Mouse (Mus musculus): ENCODE measurements at regions not wholly inside any gene's neighbourhood (a gene's known extent, or its start where the extent isn't known, plus 50 kb on each side); places are given as distances from the start of the nearest gene placed in this dataset.
A peak's percentile ranks its signal among the peaks of the same experiment; 100 is the strongest.

DNA sequence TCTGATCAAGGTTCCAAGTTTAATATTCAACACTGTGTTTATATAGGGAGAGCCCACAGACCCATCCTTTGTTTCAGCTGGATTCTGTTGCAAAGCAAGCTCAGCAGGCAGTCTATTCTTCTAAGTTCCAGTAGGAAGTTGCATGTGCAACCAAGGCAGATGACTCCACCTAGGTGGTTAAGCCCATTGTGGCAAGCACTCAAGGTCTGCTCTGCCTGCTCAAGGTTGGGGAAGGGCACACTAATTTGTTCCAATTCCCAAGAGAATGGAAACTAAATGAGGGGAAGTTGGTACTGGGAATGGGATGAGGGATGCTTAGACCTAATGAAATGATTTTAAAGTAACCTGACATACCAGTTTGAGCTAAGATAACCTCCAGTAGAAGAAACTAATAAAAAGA lies 437.3 kb downstream of the 1810013L24Rik start:
- Histone ChIP-seq H3K36me3 (ENCODE audit: control insufficient read depth, insufficient read depth, low read length) (no peaks in the 10 kb centered on the region), H3K27me3 (replicated peaks; ENCODE audit: control insufficient read depth, insufficient read depth, low read length) (no peaks in the 10 kb centered on the region), H3K27ac (ENCODE audit: insufficient read depth, low read depth, low read length) (no peak overlapping the region), H3K4me1 (ENCODE audit: control insufficient read depth, insufficient read depth, low read length) (no peaks in the 10 kb centered on the region), H3K4me3 (ENCODE audit: insufficient read depth, low read depth, low read length) (no peak overlapping the region)
- no peak for DNase-seq
- TF ChIP-seq POLR2A (IDR thresholded peaks at IDR 0.05; ENCODE audit: low read depth, low read length) (no peak), CTCF (conservative IDR thresholded peaks at IDR 0.05; ENCODE audit: insufficient read depth, insufficient read length, low read depth, low read length) (no peak)

DNA sequence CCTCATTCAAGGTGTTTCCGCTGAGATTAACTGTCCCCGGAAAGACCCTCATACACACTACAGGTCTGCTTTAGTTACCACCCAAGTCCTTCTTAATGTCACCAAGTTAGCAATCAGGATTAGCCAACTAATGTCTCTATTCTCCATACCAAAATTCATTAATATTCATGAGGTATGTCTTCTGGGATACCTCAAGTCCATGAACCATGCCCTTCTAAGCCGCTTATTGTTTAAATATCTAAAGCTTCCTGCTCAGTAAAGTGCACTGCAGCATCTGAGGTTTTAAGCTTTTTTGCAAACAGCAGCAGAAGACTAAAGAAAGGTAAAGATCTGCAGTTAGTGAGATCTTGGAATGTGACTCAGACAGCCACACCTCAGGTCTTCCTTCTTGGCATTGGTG lies 440.2 kb downstream of the 1810013L24Rik start:
- no peak for DNase-seq
- WGBS, result 76% methylated on average over 3 of the region's 3 CpGs
- Histone ChIP-seq H3K4me3 (ENCODE audit: insufficient read depth, low read depth, low read length) (no peak overlapping the region), H3K4me1 (ENCODE audit: control insufficient read depth, insufficient read depth, low read length) (no peaks in the 10 kb centered on the region), H3K27ac (ENCODE audit: insufficient read depth, low read depth, low read length) (no peak overlapping the region), H3K27me3 (replicated peaks; ENCODE audit: control insufficient read depth, insufficient read depth, low read length) (no peaks in the 10 kb centered on the region), H3K36me3 (ENCODE audit: control insufficient read depth, insufficient read depth, low read length) (no peaks in the 10 kb centered on the region)
- TF ChIP-seq POLR2A (IDR thresholded peaks at IDR 0.05; ENCODE audit: low read depth, low read length) (no peak), CTCF (conservative IDR thresholded peaks at IDR 0.05; ENCODE audit: insufficient read depth, insufficient read length, low read depth, low read length) (no peak)

DNA sequence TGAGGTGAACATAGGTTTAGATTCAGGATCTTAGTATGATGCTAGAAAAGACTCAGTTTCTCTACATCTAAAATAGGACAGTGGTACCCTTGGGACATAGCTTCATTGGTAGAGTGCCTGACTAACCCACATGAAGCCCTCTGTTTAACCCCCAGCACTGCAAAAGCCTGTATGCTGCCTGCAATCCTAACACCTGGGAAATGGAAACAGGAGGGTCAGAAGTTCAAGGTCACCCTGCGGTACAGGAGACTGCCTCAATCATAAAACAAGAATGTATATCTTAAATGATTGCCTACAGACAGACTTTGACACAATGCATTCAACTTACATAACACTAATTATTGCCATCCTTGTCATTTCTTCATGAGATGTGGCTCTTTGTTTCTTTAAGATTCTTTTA lies 440.8 kb downstream of the 1810013L24Rik start:
- WGBS, result 55% methylated on average over 1 of the region's 1 CpGs
- Histone ChIP-seq H3K36me3 (ENCODE audit: control insufficient read depth, insufficient read depth, low read length) (no peaks in the 10 kb centered on the region), H3K27me3 (replicated peaks; ENCODE audit: control insufficient read depth, insufficient read depth, low read length) (no peaks in the 10 kb centered on the region), H3K4me1 (ENCODE audit: control insufficient read depth, insufficient read depth, low read length) (no peaks in the 10 kb centered on the region), H3K27ac (ENCODE audit: insufficient read depth, low read depth, low read length) (no peak overlapping the region), H3K4me3 (ENCODE audit: insufficient read depth, low read depth, low read length) (no peak overlapping the region)
- TF ChIP-seq POLR2A (IDR thresholded peaks at IDR 0.05; ENCODE audit: low read depth, low read length), result no peak
- TF ChIP-seq CTCF (conservative IDR thresholded peaks at IDR 0.05; ENCODE audit: insufficient read depth, insufficient read length, low read depth, low read length), result no peak
- no peak for DNase-seq

DNA sequence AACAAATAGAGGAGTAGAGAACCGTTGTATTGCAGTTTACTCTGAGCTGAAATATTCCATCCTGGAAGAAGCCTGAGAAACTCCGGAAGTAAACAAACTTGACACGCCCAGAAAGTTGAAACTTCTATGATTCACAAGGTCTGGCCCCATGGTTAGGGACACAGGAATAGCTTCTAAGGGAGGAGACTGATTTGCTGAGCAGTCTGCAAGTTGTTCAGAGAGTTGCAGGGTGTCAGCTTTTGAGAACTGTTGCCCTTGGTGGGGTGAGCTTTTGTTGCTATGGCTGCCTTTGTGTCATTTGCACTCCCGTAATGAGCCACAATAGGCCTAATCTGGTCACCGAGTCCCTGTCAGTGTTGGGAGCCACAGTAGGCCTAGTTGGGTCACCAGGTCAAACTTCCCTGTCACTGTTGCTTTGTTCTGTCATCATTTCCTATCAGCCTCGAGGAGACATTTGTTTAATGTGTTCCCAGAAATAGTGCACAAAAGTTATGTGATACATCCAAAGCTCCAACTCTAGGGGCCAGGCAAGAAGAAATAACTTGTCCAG lies 443.9 kb downstream of the 1810013L24Rik start:
- H3K27ac ChIP-seq (ENCODE audit: insufficient read depth, low read depth, low read length), result no peak overlapping the region
- WGBS, result 62% methylated on average over 6 of the region's 6 CpGs

DNA sequence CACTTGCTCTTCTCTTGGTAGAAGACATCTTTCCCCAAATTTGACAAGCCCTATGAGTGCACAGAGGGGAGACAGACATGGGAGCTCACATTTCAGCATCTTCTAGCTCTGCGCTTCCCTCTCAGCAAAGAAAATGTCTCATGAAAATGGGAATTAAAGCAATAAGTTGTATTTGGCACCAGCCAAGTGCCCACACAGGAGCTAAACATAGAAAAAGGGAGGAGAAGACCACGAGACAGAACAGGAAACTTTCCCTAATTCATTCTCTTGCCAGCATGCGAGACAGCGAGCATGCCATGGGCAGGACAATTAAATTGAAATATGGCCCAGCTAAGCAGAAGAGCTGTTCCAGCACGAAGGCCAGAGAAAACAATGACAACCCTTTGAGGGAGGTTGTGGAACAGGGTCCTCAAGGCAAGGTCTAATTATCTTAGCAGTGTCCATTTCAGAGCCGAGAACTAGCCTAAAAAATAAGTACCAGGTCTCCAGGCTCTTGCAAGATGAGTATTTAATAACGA lies 444.7 kb downstream of the 1810013L24Rik start:
- Histone ChIP-seq H3K27ac (ENCODE audit: insufficient read depth, low read depth, low read length) (no peak overlapping the region), H3K36me3 (ENCODE audit: control insufficient read depth, insufficient read depth, low read length) (no peaks in the 10 kb centered on the region), H3K4me3 (ENCODE audit: insufficient read depth, low read depth, low read length) (no peak overlapping the region), H3K27me3 (replicated peaks; ENCODE audit: control insufficient read depth, insufficient read depth, low read length) (no peaks in the 10 kb centered on the region), H3K4me1 (ENCODE audit: control insufficient read depth, insufficient read depth, low read length) (no peaks in the 10 kb centered on the region)
- DNase-seq, result peak; percentile 4
- TF ChIP-seq POLR2A (IDR thresholded peaks at IDR 0.05; ENCODE audit: low read depth, low read length) (no peak), CTCF (conservative IDR thresholded peaks at IDR 0.05; ENCODE audit: insufficient read depth, insufficient read length, low read depth, low read length) (no peak)
- 22% methylated on average over 7 of the region's 7 CpGs for WGBS

More for the DNA sequence above, 443.9 kb downstream of the 1810013L24Rik start:
- Histone ChIP-seq H3K27me3 (replicated peaks; ENCODE audit: control insufficient read depth, insufficient read depth, low read length) (no peaks in the 10 kb centered on the region), H3K4me1 (ENCODE audit: control insufficient read depth, insufficient read depth, low read length) (no peaks in the 10 kb centered on the region), H3K4me3 (ENCODE audit: insufficient read depth, low read depth, low read length) (no peak overlapping the region), H3K36me3 (ENCODE audit: control insufficient read depth, insufficient read depth, low read length) (no peaks in the 10 kb centered on the region)
- DNase-seq, result no peak
- TF ChIP-seq POLR2A (IDR thresholded peaks at IDR 0.05; ENCODE audit: low read depth, low read length) (no peak), CTCF (conservative IDR thresholded peaks at IDR 0.05; ENCODE audit: insufficient read depth, insufficient read length, low read depth, low read length) (no peak)

DNA sequence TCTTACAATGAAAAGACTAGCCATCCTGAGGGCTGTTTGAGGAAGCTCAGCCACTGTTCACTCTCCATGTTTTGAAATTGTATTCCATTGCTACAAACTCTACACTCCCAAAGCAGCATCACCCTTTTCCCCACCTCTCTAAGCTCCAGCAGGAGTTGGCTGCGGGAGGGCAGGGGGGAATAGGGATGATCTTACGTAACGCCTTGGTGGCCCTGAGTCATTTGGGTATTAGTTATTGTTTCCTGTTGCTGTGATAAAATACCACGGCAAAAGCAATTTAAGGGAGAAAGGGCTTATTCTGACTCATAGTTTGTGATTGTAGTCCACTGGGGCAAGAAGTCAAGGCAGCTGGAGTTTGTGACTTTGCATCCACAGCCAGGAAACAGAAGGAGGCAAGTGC lies 445.5 kb downstream of the 1810013L24Rik start:
- Histone ChIP-seq H3K4me3 (ENCODE audit: insufficient read depth, low read depth, low read length) (no peak overlapping the region), H3K27me3 (replicated peaks; ENCODE audit: control insufficient read depth, insufficient read depth, low read length) (no peaks in the 10 kb centered on the region), H3K4me1 (ENCODE audit: control insufficient read depth, insufficient read depth, low read length) (no peaks in the 10 kb centered on the region), H3K27ac (ENCODE audit: insufficient read depth, low read depth, low read length) (no peak overlapping the region), H3K36me3 (ENCODE audit: control insufficient read depth, insufficient read depth, low read length) (no peaks in the 10 kb centered on the region)
- no peak for DNase-seq
- TF ChIP-seq CTCF (conservative IDR thresholded peaks at IDR 0.05; ENCODE audit: insufficient read depth, insufficient read length, low read depth, low read length), result no peak
- TF ChIP-seq POLR2A (IDR thresholded peaks at IDR 0.05; ENCODE audit: low read depth, low read length), result no peak
- WGBS, result 22% methylated on average over 4 of the region's 4 CpGs

DNA sequence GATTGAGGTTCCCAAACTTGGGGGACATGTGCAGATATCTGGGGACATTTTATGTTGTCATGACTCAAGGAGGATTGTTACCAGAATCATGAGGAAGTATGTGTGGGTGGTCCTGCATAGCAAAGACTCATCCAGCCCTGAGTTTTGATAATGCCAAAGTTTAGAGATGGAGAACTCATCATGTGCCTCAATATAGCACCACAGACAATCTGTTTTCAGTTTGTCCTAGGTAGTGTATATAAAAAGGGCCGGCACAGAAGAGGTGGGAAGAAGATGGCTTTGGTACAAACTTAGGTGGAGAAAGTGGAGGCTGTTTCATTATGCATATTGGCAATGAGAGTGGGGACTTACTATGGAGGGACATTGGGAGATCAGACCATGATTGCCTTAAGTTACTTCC lies 447.2 kb downstream of the 1810013L24Rik start:
- Histone ChIP-seq H3K27ac (ENCODE audit: insufficient read depth, low read depth, low read length) (no peak overlapping the region), H3K4me3 (ENCODE audit: insufficient read depth, low read depth, low read length) (no peak overlapping the region), H3K27me3 (replicated peaks; ENCODE audit: control insufficient read depth, insufficient read depth, low read length) (no peaks in the 10 kb centered on the region), H3K4me1 (ENCODE audit: control insufficient read depth, insufficient read depth, low read length) (no peaks in the 10 kb centered on the region), H3K36me3 (ENCODE audit: control insufficient read depth, insufficient read depth, low read length) (no peaks in the 10 kb centered on the region)
- DNase-seq, result no peak
- 87% methylated on average over 1 of the region's 1 CpGs for whole genome bisulfite sequencing
- no peak for TF ChIP-seq POLR2A (IDR thresholded peaks at IDR 0.05; ENCODE audit: low read depth, low read length)
- no peak for TF ChIP-seq CTCF (conservative IDR thresholded peaks at IDR 0.05; ENCODE audit: insufficient read depth, insufficient read length, low read depth, low read length)

Data from kidney, adult 2 months (tissue).